Mouse (Mus musculus) G1E (cell line): ENCODE data around the gene Gm20503. TPM values are rescaled to one million over a fixed set of nuclear protein-coding genes. Genes with fewer than 3 reads are reported as not detected.

ENCODE experiments used
- ATAC-seq: 2 replicates; pipeline ENCODE4 v1.8.0; 2016; ENCODE audit warnings: mild to moderate bottlenecking; ENCODE audit not compliant: insufficient number of reproducible peaks, poor library complexity, low FRiP score, severe bottlenecking; ENCODE audit errors: extremely low read depth
- DNase-seq: peaks from one replicate; pipeline ENCODE4 v3.0.0; 2012; ENCODE audit warnings: low spot score
- H3K27me3 ChIP-seq: 2 replicates; pipeline ENCODE4 v1.6.1; 2012; ENCODE audit warnings: mild to moderate bottlenecking, low read length, inconsistent platforms; ENCODE audit not compliant: insufficient read depth
- H3K36me3 ChIP-seq: replicated peaks from 2 replicates; pipeline ENCODE3; 2012; ENCODE audit warnings: mild to moderate bottlenecking, inconsistent platforms
- H3K4me1 ChIP-seq: 2 replicates; pipeline ENCODE4 v1.6.1; 2012; ENCODE audit warnings: low read depth, low read length, inconsistent platforms, mixed read lengths; ENCODE audit not compliant: insufficient read depth
- H3K4me3 ChIP-seq: 2 replicates; pipeline ENCODE4 v1.5.1; 2012; ENCODE audit warnings: low read depth, mild to moderate bottlenecking, inconsistent platforms, low read length, moderate library complexity, mixed read lengths
- H3K9me3 ChIP-seq: replicated peaks from 2 replicates; pipeline ENCODE4 v1.6.1; 2012; ENCODE audit warnings: inconsistent platforms
- CTCF ChIP-seq: IDR thresholded peaks from 2 replicates; pipeline ENCODE4 v1.5.1; 2012; ENCODE audit warnings: low read depth, low read length, inconsistent platforms, mixed read lengths
- GATA1 ChIP-seq: IDR thresholded peaks from 2 replicates; pipeline ENCODE4 v1.6.1; 2012; ENCODE audit warnings: borderline replicate concordance, low read length, inconsistent platforms, mixed read lengths
- GATA2 ChIP-seq: IDR thresholded peaks from 2 replicates; pipeline ENCODE4 v1.6.1; 2012; ENCODE audit warnings: low read depth, low read length, inconsistent platforms, borderline replicate concordance
- POLR2AphosphoS5 ChIP-seq: IDR thresholded peaks from 2 replicates; pipeline ENCODE4 v1.6.1; 2012; ENCODE audit warnings: low read depth, low read length, inconsistent platforms; ENCODE audit not compliant: insufficient replicate concordance
- TAL1 ChIP-seq: conservative IDR thresholded peaks from 2 replicates; pipeline ENCODE4 v1.6.1; 2012; ENCODE audit warnings: low read depth, low read length, inconsistent platforms, mixed read lengths
- polyA plus RNA-seq: library from polyadenylated mRNA; stranded (reverse); fragments of >175 nt; gene quantifications from 2 replicates; pipeline ENCODE4 v1.2.3, GENCODE M21; 2012
- total RNA-seq, 2 experiments: library from RNA; stranded (forward) in 1 of 2; stranded (reverse) in 1 of 2; fragments of 200-1000 nt in 1 of 2; fragments of >200 nt in 1 of 2; fragmentation: Nextera tagmentation in 1 of 2; gene quantifications; 2 replicates each; pipeline ENCODE4 v1.2.3; 2014 to 2017

Gm20503 gene
- total and polyA plus RNA-seq, 3 experiments, result not detected

GRCm38 (mm10) chr4:58999686-59000085, 3.3 kb upstream of the Gm20503 start:
- DNase-seq (peak; percentile 10), ATAC-seq (no peak)
- peaks cover 2% of the 10 kb centered on the region for H3K36me3 ChIP-seq
- H3K27me3 ChIP-seq, result peaks cover 11% of the 10 kb centered on the region
- H3K9me3 ChIP-seq, result no peaks in the 10 kb centered on the region
- TF ChIP-seq TAL1 (no peak), GATA1 (no peak), CTCF (peak; percentile 89), POLR2AphosphoS5 (no peak), GATA2 (no peak)
- H3K4me3 ChIP-seq, result no peak overlapping the region
- H3K4me1 ChIP-seq, result peaks cover 33% of the 10 kb centered on the region

GRCm38 (mm10) chr4:59000614-59001013, 2.4 kb upstream of the Gm20503 start:
- ATAC-seq (no peak), DNase-seq (no peak)
- no peak overlapping the region for H3K4me3 ChIP-seq
- H3K36me3 ChIP-seq, result peaks cover 2% of the 10 kb centered on the region
- H3K27me3 ChIP-seq, result peaks cover 1% of the 10 kb centered on the region; the same call in 1 of the 2 replicates
- no peaks in the 10 kb centered on the region for H3K9me3 ChIP-seq
- no peak for TF ChIP-seq CTCF
- no peak for TF ChIP-seq GATA2
- TF ChIP-seq POLR2AphosphoS5, result no peak
- TF ChIP-seq TAL1, result no peak
- TF ChIP-seq GATA1, result no peak
- peaks cover 35% of the 10 kb centered on the region for H3K4me1 ChIP-seq

DNA sequence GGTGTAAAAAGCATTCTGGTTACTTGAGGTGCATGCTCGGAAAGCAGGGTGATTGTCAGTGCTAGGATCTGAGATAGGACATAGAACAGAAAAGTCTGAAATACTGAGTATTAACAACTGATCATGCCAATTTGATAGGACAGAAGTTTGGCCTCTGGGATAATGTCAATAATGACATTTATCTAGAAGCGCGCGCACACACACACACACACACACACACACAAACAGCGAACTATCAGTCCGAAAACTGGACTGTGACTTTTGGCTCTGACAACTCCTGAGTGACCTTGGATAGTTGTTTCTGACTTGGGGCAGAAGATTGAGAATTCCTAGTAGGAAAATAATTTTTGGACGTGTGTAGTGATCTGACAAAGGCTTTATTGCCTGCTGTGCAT, 793 bp downstream of the Gm20503 start:
- no peak for DNase-seq
- no peak for ATAC-seq
- peaks cover 45% of the 10 kb centered on the region for H3K4me1 ChIP-seq

GRCm38 (mm10) chr4:59006211-59006610, 3.2 kb downstream of the Gm20503 start:
- no peaks in the 10 kb centered on the region for H3K9me3 ChIP-seq
- TF ChIP-seq GATA1 (no peak), TAL1 (no peak), GATA2 (no peak), CTCF (no peak), POLR2AphosphoS5 (no peak)
- no peaks in the 10 kb centered on the region for H3K27me3 ChIP-seq
- peaks cover 57% of the 10 kb centered on the region for H3K4me1 ChIP-seq
- H3K4me3 ChIP-seq, result no peak overlapping the region
- peaks cover 13% of the 10 kb centered on the region for H3K36me3 ChIP-seq
- DNase-seq (no peak), ATAC-seq (no peak)

More for the DNA sequence above, 793 bp downstream of the Gm20503 start:
- no peak for TF ChIP-seq GATA1
- TF ChIP-seq POLR2AphosphoS5, result no peak
- no peak for TF ChIP-seq GATA2
- no peak for TF ChIP-seq CTCF
- TF ChIP-seq TAL1, result no peak
- H3K4me3 ChIP-seq, result peak overlapping the region; percentile 99
- H3K9me3 ChIP-seq, result no peaks in the 10 kb centered on the region
- no peaks in the 10 kb centered on the region for H3K27me3 ChIP-seq
- H3K36me3 ChIP-seq, result peaks cover 9% of the 10 kb centered on the region

GRCm38 (mm10) chr4:59007016-59007415, 4.0 kb downstream of the Gm20503 start:
- no peak for TF ChIP-seq POLR2AphosphoS5
- no peak for TF ChIP-seq GATA1
- TF ChIP-seq CTCF, result no peak
- TF ChIP-seq TAL1, result no peak
- TF ChIP-seq GATA2, result no peak
- no peak for DNase-seq

GRCm38 (mm10) chr4:59007974-59008373, 5.0 kb downstream of the Gm20503 start:
- H3K4me3 ChIP-seq, result no peak overlapping the region
- TF ChIP-seq POLR2AphosphoS5, result no peak
- no peak for TF ChIP-seq GATA2
- TF ChIP-seq GATA1, result no peak
- TF ChIP-seq TAL1, result no peak
- no peak for TF ChIP-seq CTCF
- DNase-seq (no peak), ATAC-seq (no peak)
- no peaks in the 10 kb centered on the region for H3K27me3 ChIP-seq
- peaks cover 15% of the 10 kb centered on the region for H3K36me3 ChIP-seq
- H3K9me3 ChIP-seq, result no peaks in the 10 kb centered on the region
- peaks cover 56% of the 10 kb centered on the region for H3K4me1 ChIP-seq

More at GRCm38 (mm10) chr4:59007016-59007415, 4.0 kb downstream of the Gm20503 start:
- Histone ChIP-seq H3K9me3 (no peaks in the 10 kb centered on the region), H3K4me3 (no peak overlapping the region), H3K27me3 (no peaks in the 10 kb centered on the region), H3K4me1 (peaks cover 60% of the 10 kb centered on the region), H3K36me3 (peaks cover 15% of the 10 kb centered on the region)
- ATAC-seq, result no peak

GRCm38 (mm10) chr4:59009186-59009585, 6.2 kb downstream of the Gm20503 start:
- Histone ChIP-seq H3K9me3 (no peaks in the 10 kb centered on the region), H3K27me3 (no peaks in the 10 kb centered on the region), H3K36me3 (peaks cover 25% of the 10 kb centered on the region), H3K4me1 (peaks cover 50% of the 10 kb centered on the region), H3K4me3 (no peak overlapping the region)
- no peak for ATAC-seq
- TF ChIP-seq CTCF, result no peak
- DNase-seq, result no peak
